Mouse (Mus musculus) T-helper 17 cell (primary cell): ENCODE measurements at regions not wholly inside any gene's neighbourhood (a gene's known extent, or its start where the extent isn't known, plus 50 kb on each side); places are given as distances from the start of the nearest gene placed in this dataset.

Experiments
- in situ Hi-C, 2 experiments: fragments of 300-600 bp; cut with MboI, MseI; formaldehyde crosslinking; loops; 1 replicate in 1 of 2; 2 replicates in 1 of 2; pipeline ENCODE4 v1.15.1; 2025; ENCODE audit warnings: high pct_unique_total_duplicates in 2 of 2

- in situ Hi-C loops = no loop called here
Observed at GRCm38 (mm10) chrX:143164945-143165344, 65.6 kb downstream of the Rtl9 start.

- in situ Hi-C loops = loop anchor here in 1 of 2 experiments (5.0 kb wide), 1 partner anchor 248 kb away; no protein-coding TSS in a partner anchor
Observed at GRCm38 (mm10) chrX:143194611-143195010, 95.2 kb downstream of the Rtl9 start.

- in situ Hi-C loops = no loop called here
Observed at GRCm38 (mm10) chrX:143202698-143203097, 103.3 kb downstream of the Rtl9 start.

GRCm38 (mm10) chrX:143203828-143204419 is 104.5 kb downstream of the Rtl9 start:
- in situ Hi-C loops = no loop called here

GRCm38 (mm10) chrX:143216626-143217025 is 117.2 kb downstream of the Rtl9 start:
- in situ Hi-C loops = loop anchor here in 1 of 2 experiments (5.0 kb wide), 1 partner anchor 36 kb away; no protein-coding TSS in a partner anchor
